Mouse (Mus musculus) right cerebral cortex, postnatal 36 days (tissue): ENCODE data around the gene Plb1.
A peak's percentile ranks its signal among the peaks of the same experiment; 100 is the strongest.

Experiments
- DNase-seq, 2 experiments: peaks; one replicate each; pipeline ENCODE4 v3.0.0; 2022; ENCODE audit warnings: low spot score in 2 of 2, mixed read lengths in 1 of 2

Plb1 gene

GRCm38 (mm10) chr5:32392281-32392680 is 159.8 kb downstream of the Plb1 start:
- DNase-seq: no peak

GRCm38 (mm10) chr5:32394586-32394985 is 162.1 kb downstream of the Plb1 start:
- DNase-seq: no peak

DNA sequence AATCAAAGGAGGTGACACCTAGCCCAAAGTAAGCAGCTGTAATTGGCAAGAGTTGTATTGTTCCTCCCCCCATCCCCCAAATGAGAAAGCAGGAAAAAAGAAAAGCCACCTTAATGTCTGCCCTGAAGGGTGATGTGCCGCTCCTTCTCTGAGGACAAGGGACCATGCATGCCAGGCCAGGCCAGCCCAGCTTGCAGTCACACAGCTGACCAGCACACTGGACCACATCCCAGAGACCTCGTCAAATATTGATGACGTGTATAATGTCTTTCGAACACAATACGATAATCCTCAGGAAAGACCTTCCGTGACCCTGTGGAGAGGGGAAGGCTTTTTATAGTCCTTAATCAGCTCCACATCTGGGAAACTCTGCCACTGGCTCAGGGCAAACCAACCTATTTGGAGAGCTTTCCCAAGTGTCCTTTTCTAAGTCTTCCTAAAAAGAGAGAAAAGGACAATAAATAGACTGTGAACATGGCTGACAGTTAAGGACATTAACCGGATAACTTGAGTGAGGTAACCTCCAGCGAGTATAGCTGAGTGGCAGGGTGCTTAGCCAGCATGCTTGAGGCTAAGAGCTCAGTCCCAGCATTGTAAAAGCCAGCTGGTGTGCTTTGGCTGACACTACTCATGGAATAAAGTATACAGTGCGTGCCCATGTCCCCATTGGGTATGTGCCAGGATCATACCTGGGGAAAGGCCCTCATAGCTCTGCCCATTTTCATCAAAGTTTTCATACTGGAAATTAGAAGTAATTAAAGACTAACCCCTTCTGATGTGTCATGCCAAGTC is 162.8 kb downstream of the Plb1 start:
- no peak for DNase-seq

DNA sequence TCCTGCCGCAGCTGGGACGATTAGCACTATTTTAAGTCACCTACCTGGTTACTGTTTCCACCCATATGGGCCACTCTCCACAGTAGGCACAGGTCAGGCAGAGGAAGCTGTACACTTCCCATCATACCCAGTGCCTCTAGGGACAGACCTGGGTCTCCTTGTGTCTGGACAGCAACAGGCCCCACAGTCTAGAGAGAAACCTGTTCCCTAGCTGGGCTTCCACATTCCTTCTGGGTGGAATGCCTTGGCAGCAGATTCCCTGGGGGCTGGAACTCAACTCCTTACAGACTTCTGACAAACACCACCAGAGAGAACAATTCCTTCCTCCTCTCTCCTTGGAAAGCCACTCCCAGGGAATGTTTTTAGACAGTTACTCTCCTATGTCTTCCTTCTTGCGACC is 165.2 kb downstream of the Plb1 start:
- no peak for DNase-seq

DNA sequence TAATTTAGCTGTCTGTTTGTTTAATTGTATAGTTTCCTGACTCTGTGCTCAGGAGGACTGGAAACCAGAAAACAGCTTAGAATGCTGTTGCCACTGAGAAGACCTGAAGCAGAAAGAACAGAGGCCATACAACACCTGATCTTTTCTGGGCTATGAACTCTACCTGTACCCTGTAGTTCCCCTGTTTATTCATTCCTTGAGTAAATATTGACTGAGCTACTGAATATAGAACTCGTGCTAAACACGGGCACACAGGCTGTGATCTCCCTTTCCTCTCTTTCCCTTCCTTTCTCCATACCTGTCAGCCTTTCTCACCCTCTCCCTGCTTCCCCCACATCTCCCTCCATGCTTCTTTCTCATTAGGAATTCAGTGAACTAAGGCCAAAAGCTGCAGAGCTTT is 168.4 kb downstream of the Plb1 start:
- DNase-seq: no peak

GRCm38 (mm10) chr5:32403082-32403953 is 170.8 kb downstream of the Plb1 start:
- DNase-seq: peak in 1 of 2 experiments; percentile 40

DNA sequence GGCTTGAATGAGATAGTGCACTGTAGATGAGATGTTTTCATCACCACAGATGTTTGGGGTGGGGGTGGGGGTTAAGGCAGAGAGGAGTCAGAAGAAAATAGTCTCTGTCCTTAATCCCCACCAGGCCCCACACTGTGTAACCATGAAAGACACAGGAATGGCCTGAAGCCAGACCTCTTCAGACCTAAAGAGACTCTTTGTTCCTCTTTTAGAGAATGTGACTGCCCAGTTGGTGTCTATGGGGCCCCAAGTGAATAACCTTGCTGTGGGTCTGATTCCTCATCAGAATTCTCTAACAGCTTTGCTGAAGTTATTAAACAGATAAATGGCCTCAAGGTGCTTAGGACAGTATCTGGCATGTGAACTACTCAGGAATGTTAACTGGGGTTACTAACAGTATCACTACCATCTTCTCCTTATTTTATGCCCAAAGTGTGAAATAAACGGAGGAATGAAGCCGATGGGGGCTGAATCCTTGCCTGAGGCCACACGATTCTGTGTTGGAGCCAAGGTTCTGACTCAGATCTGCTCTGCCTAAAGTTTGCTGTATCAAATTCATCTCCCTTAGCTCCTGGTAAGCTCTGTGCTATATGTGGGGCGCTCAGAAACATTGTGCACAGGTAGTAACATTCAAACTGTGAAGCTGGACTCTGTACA is 172.8 kb downstream of the Plb1 start:
- DNase-seq: no peak

GRCm38 (mm10) chr5:32408771-32409170 is 176.3 kb downstream of the Plb1 start:
- no peak for DNase-seq

DNA sequence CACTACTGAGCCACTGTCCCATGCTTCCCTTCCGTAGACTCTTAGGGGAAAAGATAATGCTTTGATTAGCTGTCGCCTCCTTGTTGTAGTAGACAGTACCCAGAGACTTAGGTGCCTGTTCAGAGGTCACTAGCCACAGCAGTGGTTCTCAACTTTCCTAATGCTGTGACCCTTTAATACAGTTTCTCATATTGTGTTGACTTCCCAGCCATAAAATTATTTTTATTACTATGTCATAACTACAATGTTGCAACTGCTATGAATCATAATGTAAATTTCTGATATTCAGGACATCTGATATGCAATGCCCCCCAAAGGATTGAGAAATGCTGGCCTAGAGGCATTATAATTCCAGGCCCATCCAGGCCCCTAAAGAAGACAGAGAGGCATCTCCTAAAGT is 177.2 kb downstream of the Plb1 start:
- DNase-seq: no peak

GRCm38 (mm10) chr5:32410954-32411688 is 178.6 kb downstream of the Plb1 start:
- no peak for DNase-seq

DNA sequence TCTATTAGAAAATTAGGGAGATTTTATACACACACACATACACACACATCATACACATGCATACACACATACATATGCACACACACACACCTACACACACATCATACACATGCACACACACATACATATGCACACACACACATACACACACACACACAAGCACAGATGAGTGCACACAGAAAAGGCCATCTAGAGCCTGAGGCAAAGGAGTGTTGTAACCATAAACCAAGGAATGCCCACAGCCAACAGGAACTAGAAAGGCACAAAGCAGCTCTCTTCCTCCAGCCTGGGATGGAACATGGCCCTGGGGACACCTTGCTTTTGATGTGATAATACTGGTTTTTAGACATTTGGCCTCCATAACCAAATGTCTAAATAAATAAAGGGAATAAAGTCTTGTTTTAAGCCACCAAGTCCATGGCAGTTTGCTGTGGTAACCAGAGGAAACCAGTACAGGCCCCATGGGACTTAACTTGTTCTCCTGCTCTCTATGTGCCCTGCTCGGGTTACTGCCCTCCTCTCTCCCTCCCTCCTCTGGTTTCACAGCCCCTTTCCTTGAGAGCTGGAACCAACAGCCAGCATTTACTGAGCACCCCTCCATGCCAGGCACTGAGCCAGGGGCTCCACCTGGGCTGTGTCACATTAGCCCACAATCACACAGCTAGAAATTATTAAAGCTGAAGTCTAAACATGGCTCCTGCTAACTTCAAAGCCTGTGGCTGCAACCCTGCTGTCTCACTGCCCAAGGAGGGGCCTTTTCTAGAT is 179.9 kb downstream of the Plb1 start:
- DNase-seq: no peak

DNA sequence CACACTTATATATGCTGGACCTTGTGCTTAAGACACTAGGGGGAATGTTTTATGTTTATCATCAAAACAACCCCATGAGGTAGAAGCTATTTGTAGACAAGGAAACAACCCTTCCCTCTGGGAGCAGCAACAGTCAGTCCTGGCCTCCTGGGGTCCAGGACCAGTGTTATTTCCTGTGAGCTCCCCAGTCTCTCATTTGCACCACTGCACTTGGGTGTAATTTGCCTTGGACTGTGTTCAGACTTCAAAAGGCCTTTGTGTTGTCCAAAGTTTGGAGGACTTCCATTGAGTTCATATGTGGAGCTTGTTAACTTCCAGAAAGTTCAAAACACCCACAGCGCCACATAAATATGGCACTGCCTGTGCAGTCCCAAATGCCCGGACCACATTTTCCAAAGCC is 180.6 kb downstream of the Plb1 start:
- no peak for DNase-seq

GRCm38 (mm10) chr5:32413569-32413968 is 181.1 kb downstream of the Plb1 start:
- no peak for DNase-seq

DNA sequence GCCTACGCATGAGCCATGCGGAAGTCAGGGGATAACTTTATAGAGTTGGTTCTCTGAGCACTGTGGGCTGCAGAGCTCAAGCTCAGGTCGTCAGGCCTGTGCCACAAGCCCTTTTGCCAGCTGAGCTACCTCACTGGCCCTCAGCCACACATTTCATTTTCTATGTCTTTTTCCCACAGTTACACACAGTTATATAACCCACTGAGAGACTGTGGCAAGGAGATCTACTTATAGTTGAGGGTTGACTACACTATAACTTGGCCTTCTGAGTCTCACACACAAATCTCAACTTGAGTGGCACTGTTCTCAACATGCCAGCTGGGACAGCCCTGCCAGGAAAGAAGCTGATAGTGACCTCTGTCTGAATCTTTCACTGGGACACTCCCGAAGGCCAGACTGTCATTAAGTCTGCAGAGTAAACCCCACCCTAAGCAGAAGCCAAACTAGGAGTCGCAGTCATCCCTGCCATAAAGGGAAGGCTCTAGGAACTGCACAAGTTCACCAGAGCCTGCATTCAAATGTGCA is 182.0 kb downstream of the Plb1 start:
- DNase-seq: no peak

GRCm38 (mm10) chr5:32415554-32415953 is 183.0 kb downstream of the Plb1 start:
- DNase-seq: no peak
